Mouse (Mus musculus) limb, embryonic 13.5 days (tissue): Measurements from ENCODE around the gene Gm17334. TPM values are rescaled to one million over a fixed set of nuclear protein-coding genes. Genes with fewer than 3 reads are reported as not detected.

Experiments used
- ATAC-seq: fragments of 200-750 bp; cut with Nextera tagmentation; 2 replicates; pipeline ENCODE4 v1.8.0; 2017; ENCODE audit warnings: low read depth, moderate number of reproducible peaks, moderate TSS enrichment; ENCODE audit not compliant: low FRiP score
- H3K27ac ChIP-seq: fragments of 300-500 bp; sonication (generic); 2 replicates; pipeline ENCODE4 v1.5.1; 2015; ENCODE audit warnings: inconsistent platforms, mild to moderate bottlenecking, moderate library complexity
- H3K27me3 ChIP-seq: fragments of 300-500 bp; sonication (generic); 2 replicates; pipeline ENCODE4 v1.6.1; 2015; ENCODE audit warnings: mild to moderate bottlenecking, inconsistent platforms
- H3K36me3 ChIP-seq: fragments of 300-500 bp; sonication (generic); 2 replicates; pipeline ENCODE4 v1.6.1; 2015; ENCODE audit warnings: inconsistent platforms, mild to moderate bottlenecking, moderate library complexity
- H3K4me1 ChIP-seq: fragments of 300-500 bp; sonication (generic); 2 replicates; pipeline ENCODE4 v1.6.1; 2015; ENCODE audit warnings: inconsistent platforms
- H3K4me2 ChIP-seq: fragments of 300-500 bp; sonication (generic); replicated peaks from 2 replicates; pipeline ENCODE4 v1.6.1; 2015; ENCODE audit warnings: inconsistent platforms, mild to moderate bottlenecking, moderate library complexity
- H3K4me3 ChIP-seq: fragments of 300-500 bp; sonication (generic); 2 replicates; pipeline ENCODE4 v1.5.1; 2015; ENCODE audit warnings: moderate library complexity, mild to moderate bottlenecking, inconsistent platforms
- H3K9ac ChIP-seq: fragments of 300-500 bp; sonication (generic); 2 replicates; pipeline ENCODE4 v1.6.1; 2015; ENCODE audit warnings: mild to moderate bottlenecking, inconsistent platforms
- H3K9me3 ChIP-seq: fragments of 300-500 bp; sonication (generic); 2 replicates; pipeline ENCODE4 v1.6.1; 2016; ENCODE audit warnings: inconsistent platforms
- WGBS: fragments of 180-500 bp; shearing (Covaris S2); methylation state at CpG from one replicate; pipeline ENCODE4 v1.1.7; 2015; 5-methylcytosine and 5-hydroxymethylcytosine counted together
- polyA plus RNA-seq: library from polyadenylated mRNA; unstranded; fragments of >200 nt; fragmentation: Nextera tagmentation; extraction: Ambion mirVana; gene quantifications from 2 replicates; pipeline ENCODE4 v1.2.1, GENCODE M21; 2015

Gene Gm17334
- polyA plus RNA-seq, 1 experiment from 2014 or later, result 0.22 TPM

- Histone ChIP-seq H3K27me3 (no peaks in the 10 kb centered on the region), H3K9me3 (peaks cover 5% of the 10 kb centered on the region; the same call in 1 of the 2 replicates), H3K36me3 (no peaks in the 10 kb centered on the region), H3K4me1 (no peaks in the 10 kb centered on the region), H3K4me2 (no peak overlapping the region), H3K4me3 (no peak overlapping the region), H3K9ac (no peak overlapping the region), H3K27ac (no peak overlapping the region)
- no peak for ATAC-seq
- WGBS, result 60% methylated on average over 5 of the region's 5 CpGs
These were observed 23.2 kb downstream of the Gm17334 start for GRCm38 (mm10) chr11:53749716-53750352.

DNA sequence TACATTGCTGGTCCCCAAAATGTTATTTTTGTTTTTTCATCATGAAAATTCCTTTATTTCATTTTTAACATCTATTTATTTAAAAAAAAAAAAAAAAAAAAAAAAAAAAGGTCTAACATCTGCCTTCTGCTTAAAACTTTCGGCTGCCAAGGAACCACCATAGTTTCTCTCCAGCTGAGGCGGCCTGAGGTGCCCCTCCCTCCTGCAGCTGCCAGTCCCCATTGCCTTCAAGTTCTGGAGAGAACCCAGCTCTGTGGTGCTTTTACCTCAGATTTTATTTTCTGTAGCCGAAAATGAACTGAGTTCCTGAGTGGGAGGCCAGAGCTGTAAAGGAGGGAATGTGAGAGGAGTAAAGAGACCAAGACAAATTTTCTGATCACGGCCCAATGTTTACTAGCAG lies 23.7 kb downstream of the Gm17334 start:
- Histone ChIP-seq H3K4me3 (no peak overlapping the region), H3K4me1 (no peaks in the 10 kb centered on the region), H3K27ac (no peak overlapping the region), H3K27me3 (no peaks in the 10 kb centered on the region), H3K9me3 (peaks cover 5% of the 10 kb centered on the region; the same call in 1 of the 2 replicates), H3K9ac (no peak overlapping the region), H3K36me3 (no peaks in the 10 kb centered on the region), H3K4me2 (no peak overlapping the region)
- no peak for ATAC-seq
- WGBS, result 56% methylated on average over 4 of the region's 4 CpGs

DNA sequence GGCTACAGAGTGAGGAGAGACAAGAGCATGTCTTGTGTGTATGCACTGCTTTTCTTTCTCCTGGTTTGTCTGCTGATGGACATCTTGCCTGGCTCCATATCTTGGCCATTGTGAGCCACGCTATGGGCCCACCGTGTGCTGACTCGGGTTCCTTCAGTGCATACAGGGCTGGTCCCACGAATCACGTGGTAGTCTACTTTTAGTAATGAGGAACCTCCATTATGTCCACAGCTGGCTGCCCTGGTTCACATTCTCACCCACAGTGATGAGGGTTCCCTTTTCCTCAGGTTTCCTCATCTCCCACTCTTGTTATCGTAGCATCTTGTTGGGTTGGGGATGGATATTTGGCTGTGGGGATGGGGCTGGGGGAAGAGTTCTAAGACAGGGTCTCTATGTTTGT lies 24.4 kb downstream of the Gm17334 start:
- H3K9ac ChIP-seq, result no peak overlapping the region
- H3K9me3 ChIP-seq, result peaks cover 5% of the 10 kb centered on the region; the same call in 1 of the 2 replicates
- no peak overlapping the region for H3K4me2 ChIP-seq
- no peaks in the 10 kb centered on the region for H3K4me1 ChIP-seq
- no peaks in the 10 kb centered on the region for H3K36me3 ChIP-seq
- no peak overlapping the region for H3K27ac ChIP-seq
- H3K4me3 ChIP-seq, result no peak overlapping the region
- ATAC-seq, result no peak
- H3K27me3 ChIP-seq, result no peaks in the 10 kb centered on the region
- 93% methylated on average over 6 of the region's 6 CpGs for WGBS

- Histone ChIP-seq H3K4me2 (no peak overlapping the region), H3K27ac (no peak overlapping the region), H3K27me3 (no peaks in the 10 kb centered on the region), H3K9ac (no peak overlapping the region), H3K4me3 (no peak overlapping the region), H3K9me3 (peaks cover 5% of the 10 kb centered on the region; the same call in 1 of the 2 replicates), H3K4me1 (no peaks in the 10 kb centered on the region), H3K36me3 (no peaks in the 10 kb centered on the region)
- 90% methylated on average over 9 of the region's 9 CpGs for WGBS
- no peak for ATAC-seq
These were observed 25.0 kb downstream of the Gm17334 start for GRCm38 (mm10) chr11:53747985-53748384.

GRCm38 (mm10) chr11:53745260-53745659 lies 27.7 kb downstream of the Gm17334 start:
- H3K9ac ChIP-seq, result no peak overlapping the region
- WGBS, result 92% methylated on average over 2 of the region's 2 CpGs
- no peaks in the 10 kb centered on the region for H3K27me3 ChIP-seq
- H3K9me3 ChIP-seq, result no peaks in the 10 kb centered on the region
- no peak overlapping the region for H3K27ac ChIP-seq
- no peaks in the 10 kb centered on the region for H3K4me1 ChIP-seq
- H3K4me3 ChIP-seq, result no peak overlapping the region
- H3K36me3 ChIP-seq, result no peaks in the 10 kb centered on the region
- no peak for ATAC-seq
- no peak overlapping the region for H3K4me2 ChIP-seq

DNA sequence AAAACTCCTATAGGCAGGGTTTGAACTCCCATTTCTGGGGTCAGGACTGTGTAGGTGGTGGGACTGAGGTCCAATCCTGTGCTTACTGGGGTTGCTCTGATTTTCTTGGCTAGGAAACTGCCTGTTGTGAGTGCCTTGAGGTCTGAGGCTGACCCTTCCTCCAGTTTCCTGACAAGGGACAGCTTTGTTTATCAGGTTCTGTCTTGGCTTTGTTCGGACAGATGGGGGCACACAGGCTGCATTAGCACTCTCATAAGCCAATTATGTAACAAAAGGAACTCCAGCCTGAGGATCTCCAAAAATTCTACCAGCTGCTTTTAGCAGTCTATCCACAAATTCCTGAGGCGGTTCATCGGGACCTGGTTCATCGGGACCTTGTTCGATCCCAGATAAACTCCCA lies 30.6 kb downstream of the Gm17334 start:
- 38% methylated on average over 5 of the region's 5 CpGs for WGBS
- no peaks in the 10 kb centered on the region for H3K4me1 ChIP-seq
- no peak overlapping the region for H3K4me3 ChIP-seq
- no peaks in the 10 kb centered on the region for H3K9me3 ChIP-seq
- no peak overlapping the region for H3K9ac ChIP-seq
- H3K36me3 ChIP-seq, result no peaks in the 10 kb centered on the region
- H3K27me3 ChIP-seq, result no peaks in the 10 kb centered on the region
- ATAC-seq, result no peak
- no peak overlapping the region for H3K27ac ChIP-seq
- no peak overlapping the region for H3K4me2 ChIP-seq

DNA sequence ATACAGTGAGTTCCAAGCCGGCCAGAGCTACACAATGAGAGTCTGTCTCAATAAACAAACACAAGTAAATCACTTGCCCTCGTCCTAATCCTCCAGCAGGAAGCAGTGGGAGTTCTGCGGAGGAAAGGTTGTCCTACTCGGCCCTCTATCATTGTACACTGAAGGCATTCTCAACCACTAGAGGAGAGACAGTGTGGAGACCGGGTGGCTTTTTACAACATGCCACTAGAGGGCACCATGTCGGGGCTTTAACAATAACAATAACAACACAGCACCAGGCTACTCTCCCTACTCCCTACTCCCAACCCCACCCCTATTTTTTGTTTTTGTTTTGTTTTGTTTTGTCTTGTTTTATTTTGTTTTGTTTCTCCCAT lies 35.4 kb downstream of the Gm17334 start:
- Histone ChIP-seq H3K4me3 (no peak overlapping the region), H3K9ac (no peak overlapping the region), H3K4me1 (no peaks in the 10 kb centered on the region), H3K27me3 (no peaks in the 10 kb centered on the region), H3K27ac (no peak overlapping the region), H3K9me3 (no peaks in the 10 kb centered on the region), H3K4me2 (no peak overlapping the region), H3K36me3 (no peaks in the 10 kb centered on the region)
- ATAC-seq, result 0 out of 2 replicates have a peak, but pooled peaks have one; percentile 11
- WGBS, result 47% methylated on average over 6 of the region's 6 CpGs

DNA sequence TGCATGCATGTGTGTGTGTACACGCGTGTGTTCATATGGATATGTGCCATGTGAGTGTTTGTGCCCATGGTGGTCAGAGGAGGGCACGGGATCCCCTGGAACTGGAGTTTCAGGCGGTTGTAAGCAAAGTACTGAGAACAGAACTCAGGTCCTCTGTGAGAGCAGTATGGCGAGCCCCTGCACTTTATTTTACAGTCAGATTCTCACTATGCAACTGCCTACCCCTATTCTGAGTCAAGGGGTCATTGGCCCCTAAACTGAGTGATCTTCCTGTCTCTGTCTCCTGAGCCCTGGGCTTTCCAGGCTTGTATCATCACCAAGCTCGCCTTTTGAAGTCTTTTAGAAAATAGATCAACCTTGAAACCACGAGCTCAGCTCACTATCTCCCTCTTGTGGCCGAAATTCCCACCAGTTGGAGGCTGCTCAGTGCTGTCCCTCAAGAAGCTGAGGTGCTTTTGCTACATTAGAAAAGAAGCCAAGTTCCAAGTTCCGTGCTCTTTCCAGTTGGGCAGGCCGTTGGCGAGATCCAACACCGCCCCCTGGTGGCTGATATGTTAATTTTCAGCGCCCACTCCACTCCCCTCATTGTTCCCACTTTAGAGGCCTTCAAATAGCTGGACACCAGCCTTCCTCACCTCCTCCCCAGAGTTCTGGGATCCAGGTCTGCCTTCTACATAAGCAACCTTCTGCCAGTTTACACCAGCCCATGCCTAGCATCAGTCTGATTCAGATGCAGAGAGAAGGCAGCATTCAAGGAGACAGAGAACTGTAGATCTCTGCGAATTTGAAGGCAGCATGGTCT lies 36.0 kb downstream of the Gm17334 start:
- no peak overlapping the region for H3K9ac ChIP-seq
- no peak overlapping the region for H3K4me2 ChIP-seq
- H3K27me3 ChIP-seq, result no peaks in the 10 kb centered on the region
- H3K4me3 ChIP-seq, result no peak overlapping the region
- H3K36me3 ChIP-seq, result no peaks in the 10 kb centered on the region
- WGBS, result 52% methylated on average over 14 of the region's 14 CpGs
- no peaks in the 10 kb centered on the region for H3K4me1 ChIP-seq
- H3K9me3 ChIP-seq, result no peaks in the 10 kb centered on the region
- H3K27ac ChIP-seq, result no peak overlapping the region
- ATAC-seq, result peak; percentile 76

DNA sequence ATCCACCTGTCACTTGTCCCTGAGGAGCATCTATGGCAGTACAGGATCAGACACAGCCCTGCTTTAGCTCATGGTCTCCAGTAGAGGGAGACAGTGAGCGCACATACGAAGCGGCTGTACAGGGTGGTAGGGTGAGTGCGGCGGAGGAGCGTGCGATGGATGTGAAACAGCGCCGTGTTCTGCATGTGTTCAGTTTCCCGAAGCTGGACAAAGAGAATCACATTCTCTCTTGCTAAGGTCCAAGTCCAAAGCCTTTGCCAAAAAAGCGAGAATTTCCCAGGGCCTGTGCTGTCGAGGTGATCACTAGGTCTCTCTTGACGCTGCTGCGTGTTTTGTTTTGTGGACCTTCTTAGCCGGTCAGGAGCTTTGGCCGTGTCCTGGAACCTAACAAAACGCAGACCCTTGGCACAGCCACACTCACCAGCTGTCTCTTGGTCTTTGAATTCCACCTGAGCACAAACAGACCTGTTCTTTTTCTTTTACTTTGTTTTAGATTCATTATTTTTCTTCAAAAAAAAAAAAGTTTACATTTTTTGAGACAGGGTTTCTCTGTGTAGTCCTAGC lies 37.2 kb downstream of the Gm17334 start:
- no peaks in the 10 kb centered on the region for H3K27me3 ChIP-seq
- no peak overlapping the region for H3K27ac ChIP-seq
- H3K36me3 ChIP-seq, result no peaks in the 10 kb centered on the region
- ATAC-seq, result peak; percentile 69; the same call in 1 of the 2 replicates
- WGBS, result 26% methylated on average over 17 of the region's 17 CpGs
- H3K4me2 ChIP-seq, result peak overlapping the region; percentile 52
- H3K4me3 ChIP-seq, result peak overlapping the region; percentile 20; the same call in 1 of the 2 replicates
- H3K9ac ChIP-seq, result no peak overlapping the region
- no peaks in the 10 kb centered on the region for H3K9me3 ChIP-seq
- H3K4me1 ChIP-seq, result no peaks in the 10 kb centered on the region

DNA sequence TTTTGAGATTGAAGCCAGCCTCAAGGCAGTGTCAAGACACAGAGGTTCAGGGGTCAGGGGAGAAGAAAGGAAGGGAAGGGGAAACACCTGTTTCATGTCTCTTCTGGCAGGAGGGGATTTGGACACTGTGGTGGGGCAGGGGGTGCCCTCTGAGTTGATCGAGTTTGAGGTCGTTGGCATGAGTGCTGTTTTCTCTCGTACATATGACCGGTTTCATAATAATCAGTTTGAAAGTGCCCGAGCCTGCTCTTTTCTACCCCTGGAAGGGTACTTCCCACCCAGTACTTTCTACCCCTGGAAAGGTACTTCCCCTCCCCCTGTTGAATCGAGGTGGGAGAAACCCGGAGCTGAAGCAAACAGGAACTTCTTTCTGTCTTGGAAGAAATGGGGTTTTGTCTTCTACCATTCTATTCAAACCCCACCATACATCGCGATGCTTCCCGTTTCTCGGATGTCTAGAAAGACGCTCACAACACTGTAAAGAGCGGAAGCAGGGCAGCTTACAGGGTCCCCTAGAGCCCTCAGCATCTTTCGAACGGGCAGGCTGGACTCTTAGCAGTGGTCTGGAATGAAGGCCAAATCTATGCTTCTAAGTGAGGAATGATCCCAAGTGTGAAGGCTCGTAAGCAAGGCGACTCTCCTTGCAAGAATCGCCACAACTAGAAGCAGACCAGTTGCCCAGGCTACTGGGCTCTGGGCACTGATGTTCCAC lies 37.9 kb downstream of the Gm17334 start:
- Histone ChIP-seq H3K9me3 (no peaks in the 10 kb centered on the region), H3K27me3 (no peaks in the 10 kb centered on the region), H3K4me2 (0 out of 2 replicates have a peak overlapping the region, but pooled peaks have one; percentile 52), H3K27ac (no peak overlapping the region), H3K4me3 (no peak overlapping the region), H3K36me3 (no peaks in the 10 kb centered on the region), H3K4me1 (no peaks in the 10 kb centered on the region), H3K9ac (no peak overlapping the region)
- 71% methylated on average over 18 of the region's 18 CpGs for whole genome bisulfite sequencing
- no peak for ATAC-seq

- H3K36me3 ChIP-seq, result no peaks in the 10 kb centered on the region
- no peak overlapping the region for H3K9ac ChIP-seq
- ATAC-seq, result no peak
- WGBS, result 73% methylated on average over 2 of the region's 2 CpGs
- H3K4me2 ChIP-seq, result no peak overlapping the region
- H3K27ac ChIP-seq, result no peak overlapping the region
- H3K4me1 ChIP-seq, result no peaks in the 10 kb centered on the region
- no peaks in the 10 kb centered on the region for H3K9me3 ChIP-seq
- no peaks in the 10 kb centered on the region for H3K27me3 ChIP-seq
- no peak overlapping the region for H3K4me3 ChIP-seq
These were observed 38.6 kb downstream of the Gm17334 start for GRCm38 (mm10) chr11:53734431-53734830.

- no peak overlapping the region for H3K4me2 ChIP-seq
- no peak for ATAC-seq
These were observed 39.2 kb downstream of the Gm17334 start for GRCm38 (mm10) chr11:53733824-53734223.

More at GRCm38 (mm10) chr11:53733824-53734223, 39.2 kb downstream of the Gm17334 start:
- H3K36me3 ChIP-seq, result no peaks in the 10 kb centered on the region
- no peaks in the 10 kb centered on the region for H3K4me1 ChIP-seq
- no peak overlapping the region for H3K4me3 ChIP-seq
- WGBS, result 85% methylated on average over 7 of the region's 7 CpGs
- no peaks in the 10 kb centered on the region for H3K27me3 ChIP-seq
- no peaks in the 10 kb centered on the region for H3K9me3 ChIP-seq
- no peak overlapping the region for H3K9ac ChIP-seq
- H3K27ac ChIP-seq, result no peak overlapping the region
